Mouse (Mus musculus) cerebellum, postnatal 14 days (tissue): ENCODE results near the gene Srbd1.

Experiments used
- DNase-seq, 2 experiments: peaks; one replicate each; pipeline ENCODE4 v3.0.0; 2021; ENCODE audit warnings: mixed read lengths in 2 of 2

Srbd1 gene

GRCm38 (mm10) chr17:85975077-85975476 is 169.9 kb downstream of the Srbd1 start:
- DNase-seq: peak; percentile 18 to 37

GRCm38 (mm10) chr17:85974591-85974990 is 170.4 kb downstream of the Srbd1 start:
- no peak for DNase-seq

- DNase-seq: no peak
Observed at GRCm38 (mm10) chr17:85971120-85971519, 173.9 kb downstream of the Srbd1 start.

GRCm38 (mm10) chr17:85961653-85962052 is 183.3 kb downstream of the Srbd1 start:
- DNase-seq: no peak

- no peak for DNase-seq
Observed at GRCm38 (mm10) chr17:85951771-85952170, 193.2 kb downstream of the Srbd1 start.

DNA sequence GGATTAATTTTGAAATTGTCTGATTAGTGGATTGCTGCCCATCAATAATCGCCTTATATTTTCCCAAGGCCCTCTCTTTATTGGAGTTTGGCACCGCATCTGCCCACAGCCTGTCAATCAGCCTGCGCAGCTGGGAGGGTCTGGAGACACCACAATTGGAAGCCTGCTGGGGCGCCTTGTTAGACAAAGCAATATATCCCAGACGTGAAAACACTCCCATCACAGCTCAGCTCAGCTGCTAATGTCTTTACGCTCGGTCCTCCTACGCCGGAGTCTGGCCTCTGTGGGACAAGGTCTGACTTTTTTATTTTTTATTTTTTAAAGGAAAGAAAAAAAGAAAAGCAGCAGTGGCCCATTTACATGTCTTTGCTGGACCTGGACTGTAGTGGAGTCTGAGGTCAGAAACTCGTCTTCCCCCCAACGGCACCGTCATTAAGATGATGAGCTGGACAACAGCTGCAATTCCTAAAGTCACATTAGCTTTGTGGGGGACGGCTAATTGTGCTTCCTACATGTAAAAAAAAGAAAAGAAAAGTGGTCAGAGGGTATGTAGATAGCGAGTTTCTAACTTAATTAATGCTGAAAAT is 195.0 kb downstream of the Srbd1 start:
- DNase-seq: no peak

GRCm38 (mm10) chr17:85948911-85949909 is 195.8 kb downstream of the Srbd1 start:
- no peak for DNase-seq

DNA sequence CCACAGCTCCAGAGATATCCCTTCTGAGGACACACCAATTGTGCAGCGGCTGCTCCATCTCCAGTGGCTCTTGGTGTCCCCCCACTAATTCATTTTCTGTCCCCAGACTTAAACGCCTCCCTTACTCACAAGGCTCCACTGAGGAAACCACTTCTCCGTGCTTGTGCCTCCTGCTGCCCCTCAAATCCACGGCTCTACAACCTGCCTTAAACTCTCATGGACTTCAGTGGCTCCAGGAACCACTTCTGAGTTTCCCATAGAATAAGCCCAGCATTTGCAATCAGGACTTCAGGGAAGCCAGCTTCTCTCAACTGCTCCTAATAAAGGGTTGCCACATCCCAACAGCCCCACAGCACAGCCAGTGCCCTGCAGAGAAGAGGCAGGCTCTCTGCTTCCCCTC is 200.2 kb downstream of the Srbd1 start:
- no peak for DNase-seq

GRCm38 (mm10) chr17:85943994-85944640 is 200.9 kb downstream of the Srbd1 start:
- DNase-seq: no peak

- DNase-seq: no peak
Observed at GRCm38 (mm10) chr17:85943551-85943981, 201.4 kb downstream of the Srbd1 start.

DNA sequence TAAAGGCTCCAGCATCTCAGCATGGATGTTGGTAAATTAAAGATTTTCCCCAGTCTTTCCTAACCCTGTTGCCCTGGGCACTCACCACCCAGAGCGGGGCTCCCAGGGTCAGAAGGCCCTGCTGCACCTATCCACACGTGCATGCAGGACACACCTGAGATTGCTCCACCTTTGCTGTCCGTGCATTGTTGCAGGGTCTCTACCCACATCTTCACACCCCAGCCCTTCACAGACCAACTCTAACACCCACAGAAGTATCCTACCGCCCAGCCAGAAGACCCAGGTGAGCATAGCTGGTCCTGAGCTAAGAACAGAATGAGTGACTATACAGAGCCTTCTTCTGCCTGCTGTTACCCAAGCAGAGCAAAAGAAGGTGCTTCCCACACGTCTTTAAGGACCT is 201.9 kb downstream of the Srbd1 start:
- no peak for DNase-seq

DNA sequence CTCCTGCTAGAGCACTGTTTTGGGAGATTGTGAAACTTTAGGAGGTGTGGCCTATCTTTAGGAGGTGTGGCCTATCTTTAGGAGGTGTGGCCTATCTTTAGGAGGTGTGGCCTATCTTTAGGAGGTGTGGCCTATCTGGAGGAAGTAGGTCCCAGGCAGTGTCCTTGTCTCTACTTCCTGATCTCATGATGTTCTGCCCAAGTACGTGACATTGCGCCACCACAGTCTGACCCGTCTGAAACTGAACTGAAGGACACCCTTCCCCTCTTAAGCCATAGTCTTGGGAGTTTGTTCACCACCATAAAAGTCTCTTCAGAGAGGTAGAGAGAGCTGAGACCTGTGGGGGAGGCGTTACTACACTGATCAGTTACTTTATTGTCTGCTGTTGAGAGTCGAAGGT is 202.9 kb downstream of the Srbd1 start:
- DNase-seq: no peak

DNA sequence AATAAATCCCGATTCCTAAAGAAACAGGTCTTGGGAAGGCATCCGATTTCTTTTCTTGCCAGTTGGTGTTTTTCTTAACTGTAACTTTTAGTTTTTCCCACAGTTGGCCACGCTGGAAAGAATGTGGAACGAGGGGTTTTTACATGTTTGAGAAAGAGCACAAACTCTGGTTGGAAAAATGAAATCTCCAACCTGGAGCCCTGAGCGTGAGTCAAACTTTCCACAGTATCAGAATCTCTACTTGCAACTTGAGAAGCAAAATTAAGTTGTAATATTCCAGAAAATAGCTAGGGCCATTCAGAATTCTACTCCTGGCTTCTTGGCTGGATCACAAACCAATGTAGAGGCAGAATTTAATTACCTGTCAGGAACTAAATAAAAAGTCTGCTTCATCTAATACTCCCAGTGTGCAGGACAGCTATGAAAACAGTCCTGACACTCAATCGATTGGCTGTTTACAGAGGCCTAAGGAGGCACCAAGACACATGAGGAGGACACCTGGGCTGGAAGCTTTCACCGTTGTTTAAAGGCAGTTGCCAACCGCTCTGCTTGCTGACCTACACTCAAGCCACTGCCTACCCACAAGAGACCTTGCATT is 203.7 kb downstream of the Srbd1 start:
- DNase-seq: no peak

GRCm38 (mm10) chr17:85937131-85937530 is 207.8 kb downstream of the Srbd1 start:
- DNase-seq: no peak

DNA sequence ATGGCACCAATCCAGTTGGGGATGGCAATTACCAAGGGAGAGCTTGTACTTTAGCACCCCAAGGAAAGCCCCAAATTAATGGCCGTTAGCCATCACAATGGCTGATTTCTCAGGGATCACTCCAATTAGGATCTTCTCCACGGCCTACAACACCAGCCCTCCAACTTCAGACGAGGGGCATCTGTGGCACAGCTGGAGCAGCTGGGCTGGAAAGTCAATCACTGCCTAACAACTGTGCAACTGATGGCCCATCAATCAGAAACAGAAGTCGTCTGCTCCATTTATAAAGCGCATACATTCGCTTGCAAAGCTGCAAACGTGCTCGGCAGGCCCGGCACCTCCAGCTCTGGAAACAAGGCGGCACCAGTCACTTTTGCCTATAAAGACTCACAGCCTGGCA is 209.7 kb downstream of the Srbd1 start:
- no peak for DNase-seq
